Mouse (Mus musculus) testis, postnatal 14 days (tissue): ENCODE measurements at regions not wholly inside any gene's neighbourhood (a gene's known extent, or its start where the extent isn't known, plus 50 kb on each side); places are given as distances from the start of the nearest gene placed in this dataset.
"Not testable (repeated sequence)": the region's sequence is repeated elsewhere in the genome, so short reads cannot be mapped to it uniquely, and the experiment has no call there.

Source experiments
- DNase-seq: peaks from one replicate; pipeline ENCODE4 v3.0.0; 2021; ENCODE audit warnings: low spot score

- DNase-seq: no peak
These were observed 215.3 kb downstream of the 3100002H09Rik start for GRCm38 (mm10) chr4:124395069-124395965.

- DNase-seq: no peak
These were observed 217.0 kb downstream of the 3100002H09Rik start for GRCm38 (mm10) chr4:124393595-124393994.

DNA sequence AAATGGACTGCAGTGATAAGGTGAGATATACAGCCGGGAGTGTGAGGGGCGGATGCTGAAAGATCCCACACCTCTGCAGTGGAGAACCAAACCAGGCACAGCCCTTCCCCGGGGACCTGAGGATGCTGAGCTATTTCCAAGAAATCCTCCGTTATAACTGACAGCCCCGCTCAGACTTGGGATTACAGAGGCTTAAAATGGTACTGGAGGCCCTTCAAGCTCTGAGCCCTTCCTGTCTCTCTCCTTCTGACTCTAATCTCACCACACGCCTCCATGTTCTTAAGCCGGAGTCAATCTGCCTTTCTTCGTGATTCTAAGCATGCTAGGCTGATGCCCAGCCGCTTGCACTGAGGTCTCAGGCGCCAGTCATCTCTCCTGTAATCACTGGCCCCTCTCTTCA lies 221.5 kb downstream of the 3100002H09Rik start:
- DNase-seq: no peak

GRCm38 (mm10) chr4:124385106-124386055 lies 225.2 kb downstream of the 3100002H09Rik start:
- no peak for DNase-seq

DNA sequence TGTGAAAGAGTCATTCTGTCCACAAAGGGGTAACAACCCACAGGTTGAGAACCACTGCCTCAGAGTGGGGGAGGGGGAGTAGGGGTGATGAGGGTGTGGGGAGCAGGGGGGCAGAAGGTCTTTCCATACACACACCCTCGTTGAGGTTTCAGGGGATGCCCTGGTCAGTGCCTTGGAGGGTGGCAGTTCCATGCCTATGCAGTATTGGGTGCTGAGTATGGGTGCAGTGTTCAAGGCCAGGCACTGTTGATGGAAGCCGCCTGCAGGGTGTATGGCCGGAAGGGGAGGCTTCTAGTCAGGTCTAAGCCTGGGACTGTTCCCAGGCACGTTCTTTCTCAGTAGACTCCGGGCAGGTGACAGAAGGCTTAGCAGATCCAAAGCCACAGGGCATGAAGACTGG lies 234.1 kb downstream of the 3100002H09Rik start:
- no peak for DNase-seq

DNA sequence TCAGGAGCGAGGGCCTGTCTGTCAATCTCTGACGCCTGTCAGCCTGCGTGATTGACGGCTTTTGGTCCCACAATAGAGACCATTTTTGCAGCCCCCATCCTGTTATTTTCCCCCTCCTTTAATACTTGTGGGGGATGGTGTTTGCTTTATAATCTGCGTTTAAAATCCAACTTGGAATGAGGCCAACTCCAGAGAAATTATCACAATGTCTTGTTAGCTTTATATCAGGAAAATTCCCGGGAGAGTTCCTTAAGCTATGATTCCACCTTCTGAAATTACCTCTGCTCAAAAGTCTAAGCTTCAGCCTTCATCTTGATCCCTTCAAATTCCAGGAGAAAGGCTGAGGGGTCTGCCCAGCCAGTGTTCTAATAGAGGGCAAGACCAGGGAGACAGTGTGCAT lies 235.0 kb downstream of the 3100002H09Rik start:
- no peak for DNase-seq

- no peak for DNase-seq
These were observed 241.8 kb downstream of the 3100002H09Rik start for GRCm38 (mm10) chr4:124368831-124369230.

DNA sequence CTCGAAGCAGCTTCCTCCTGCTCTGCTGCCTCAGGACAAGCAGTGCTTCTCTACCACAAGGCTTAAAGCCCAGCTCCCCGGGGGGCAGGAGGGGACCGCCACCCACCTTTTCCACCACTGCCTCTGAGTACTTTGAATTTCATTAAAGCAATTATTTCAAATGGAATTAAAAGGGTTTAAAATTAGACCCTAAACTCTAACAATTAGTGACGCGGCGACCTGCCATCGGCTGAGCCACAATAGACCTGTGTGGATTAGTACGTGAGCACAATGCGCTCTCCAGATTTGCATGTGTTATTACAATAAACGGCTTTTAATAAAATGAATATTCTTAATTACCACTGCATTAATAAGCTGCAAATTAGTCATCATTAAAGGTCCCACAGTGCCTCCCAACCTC lies 242.5 kb downstream of the 3100002H09Rik start:
- DNase-seq: no peak

GRCm38 (mm10) chr4:124360578-124360908 lies 250.1 kb downstream of the 3100002H09Rik start:
- DNase-seq: no peak

- DNase-seq: no peak
These were observed 250.7 kb downstream of the 3100002H09Rik start for GRCm38 (mm10) chr4:124359707-124360577.

DNA sequence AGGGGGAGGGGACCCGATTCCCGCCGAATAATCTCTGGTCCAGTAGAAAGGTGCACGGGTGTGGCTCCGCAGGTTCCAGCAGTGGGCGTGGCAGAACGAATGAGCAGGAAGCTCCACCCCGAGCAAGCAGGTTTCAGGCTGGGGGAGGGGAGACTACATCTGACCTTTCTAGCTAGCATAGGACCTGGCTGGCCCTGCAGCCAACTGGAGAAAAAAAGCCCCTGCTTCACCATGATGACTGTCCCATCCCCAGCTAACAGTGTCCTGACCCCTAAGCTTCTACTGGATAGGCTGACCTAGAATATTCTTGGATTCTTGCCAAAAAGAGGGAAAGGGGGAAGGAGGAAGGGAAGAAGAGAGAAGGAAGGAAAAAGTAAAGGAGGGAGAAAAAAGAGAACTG lies 252.1 kb downstream of the 3100002H09Rik start:
- not testable (repeated sequence) for DNase-seq

DNA sequence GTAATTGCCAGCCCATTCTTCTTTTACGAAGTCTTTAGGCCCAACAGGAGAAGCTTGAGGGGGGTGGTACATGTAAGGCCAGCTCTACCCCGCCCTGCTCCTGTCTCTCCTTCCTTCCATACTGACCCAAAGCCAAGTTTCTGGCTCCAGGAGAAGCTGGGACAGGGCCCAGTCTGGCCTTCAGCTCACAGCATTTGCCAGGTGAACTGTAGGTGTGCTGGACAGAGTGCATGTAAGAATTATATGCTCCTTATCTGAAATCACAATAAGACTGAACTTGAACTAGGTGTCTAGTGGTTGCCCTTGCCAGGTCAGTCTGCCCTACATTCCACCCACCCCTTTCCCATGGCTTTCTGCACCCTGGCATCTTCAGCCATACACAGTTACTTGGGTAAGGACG lies 260.2 kb downstream of the 3100002H09Rik start:
- no peak for DNase-seq

- DNase-seq: no peak
These were observed 260.9 kb downstream of the 3100002H09Rik start for GRCm38 (mm10) chr4:124349610-124350295.

- DNase-seq: no peak
These were observed 261.5 kb downstream of the 3100002H09Rik start for GRCm38 (mm10) chr4:124349055-124349454.

DNA sequence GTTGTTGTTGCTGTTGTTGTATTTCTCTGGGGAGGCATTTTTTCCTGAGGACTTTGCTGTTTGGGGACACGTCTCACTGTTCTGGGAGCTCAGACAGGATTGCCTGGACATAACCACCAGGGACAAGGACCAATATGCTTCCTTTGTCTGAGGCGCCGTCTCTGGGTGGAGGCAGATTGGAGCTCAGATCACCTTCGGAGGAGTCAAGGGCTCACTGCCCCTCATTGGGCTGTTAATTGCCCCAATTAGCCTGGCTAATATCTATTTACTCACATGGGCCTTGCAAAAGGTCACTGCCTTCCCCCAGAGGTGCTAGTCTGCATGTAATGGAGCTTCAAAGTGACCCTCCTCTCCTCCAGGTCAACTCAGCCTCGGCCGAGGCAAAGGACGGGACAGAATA lies 270.5 kb downstream of the 3100002H09Rik start:
- DNase-seq: no peak

DNA sequence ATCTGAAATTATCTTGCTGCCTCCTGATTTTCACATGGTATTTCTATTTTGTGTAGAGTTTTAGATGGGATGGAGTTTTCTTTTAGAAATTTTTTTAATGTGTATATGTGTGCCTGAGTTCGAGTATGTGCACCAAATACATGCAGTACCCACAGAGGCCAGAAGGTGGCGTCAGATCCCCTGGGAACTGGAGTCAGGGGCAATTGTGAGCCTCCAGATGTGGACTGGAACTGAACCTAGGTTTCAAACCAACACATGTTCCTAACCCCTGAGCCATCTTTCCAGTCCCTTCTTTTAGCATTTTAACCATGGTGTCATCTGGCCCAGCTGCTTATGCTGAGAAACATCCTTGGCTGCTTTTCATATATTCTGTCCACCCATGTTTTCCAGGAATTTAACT lies 274.9 kb downstream of the 3100002H09Rik start:
- DNase-seq: peak; percentile 44

GRCm38 (mm10) chr4:124332974-124333373 lies 277.6 kb downstream of the 3100002H09Rik start:
- DNase-seq: no peak

DNA sequence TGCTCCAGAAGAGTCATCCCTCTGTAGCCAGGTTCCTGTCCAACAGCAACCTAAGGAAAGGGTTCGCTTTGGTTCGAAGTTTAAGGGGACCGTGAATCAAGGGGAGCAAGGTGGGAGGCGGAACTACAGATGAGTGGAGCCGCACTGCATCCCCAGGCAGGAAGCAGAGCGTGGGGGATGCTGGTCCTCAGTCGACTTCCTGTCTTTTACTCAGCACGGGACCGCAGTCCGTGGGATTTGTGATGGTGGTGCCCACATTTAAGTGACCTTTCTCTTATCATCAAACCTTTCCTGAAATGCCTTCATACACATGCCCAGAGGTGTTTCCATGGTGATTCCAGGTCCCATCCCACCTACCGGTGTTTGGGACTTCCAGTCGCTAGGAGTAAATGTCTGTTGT lies 278.2 kb downstream of the 3100002H09Rik start:
- DNase-seq: peak; percentile 46

GRCm38 (mm10) chr4:124329107-124329771 lies 281.4 kb downstream of the 3100002H09Rik start:
- DNase-seq: no peak

DNA sequence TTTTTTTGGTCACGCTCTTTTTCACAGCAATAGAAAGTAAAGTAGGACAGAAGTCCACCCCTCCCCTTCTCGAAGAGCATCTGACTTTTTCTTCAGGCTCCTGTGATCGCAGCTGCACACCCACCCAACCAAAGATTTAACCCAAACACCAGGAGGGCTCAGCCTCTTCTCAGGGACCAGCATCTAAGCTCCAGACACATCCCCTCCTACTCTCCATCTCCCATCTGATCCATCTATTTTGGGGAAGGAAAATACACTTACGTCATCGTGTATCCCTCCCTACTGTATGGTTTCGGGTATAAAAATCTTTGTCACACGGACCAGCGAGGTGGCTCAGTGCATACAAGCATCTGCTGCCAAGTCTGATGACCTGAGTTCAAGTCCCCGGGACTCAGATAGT lies 284.3 kb downstream of the 3100002H09Rik start:
- DNase-seq: no peak

DNA sequence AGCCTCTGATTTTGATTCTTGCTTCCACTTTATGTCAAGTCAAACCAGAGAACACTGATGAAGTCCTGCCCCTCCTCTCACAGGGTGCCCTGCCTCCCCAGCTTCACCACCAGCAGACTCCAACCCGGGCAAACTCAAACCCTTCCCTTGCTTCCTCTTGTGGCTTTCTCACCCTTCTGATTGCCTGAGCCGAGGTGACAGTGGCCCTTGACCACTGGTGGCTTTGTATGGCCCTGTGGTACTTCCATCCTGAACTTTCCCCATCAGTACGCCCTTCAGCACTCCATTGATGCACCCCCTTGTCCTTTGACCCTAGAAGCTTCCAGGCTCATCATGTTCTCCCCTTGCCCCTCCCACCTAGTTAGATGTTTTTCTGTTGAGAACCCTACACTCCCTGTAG lies 287.0 kb downstream of the 3100002H09Rik start:
- DNase-seq: no peak
